In genomic region chr11:32109911-32110310, GRCm38 (mm10) we compare ENCODE assay signal across 21 mouse cellular contexts.
DNase-seq lines count a peak whose midpoint lies in the region; ATAC-seq and TF ChIP-seq lines count a peak whose summit lies in the region.
"Had no signal": no experiment of that assay in that cellular context is flagged by ENCODE, and none has a peak within 500 bp of the region (broad histone marks: within the 10 kb centered on the region; RNA-seq: fewer than 3 reads in every experiment).

No protein-coding gene starts in this region.

- TF ChIP-seq CTCF in E14TG2a.4 (conservative IDR thresholded peaks at IDR 0.05; ENCODE audit: low read length): peak; percentile 48
- peak; percentile 24; the same call in 1 of the 2 replicates for TF ChIP-seq CTCF in brain, embryonic 14.5 days (IDR thresholded peaks at IDR 0.05; ENCODE audit: borderline replicate concordance, extremely low read depth, insufficient read depth, insufficient read length)

- no peak for TF ChIP-seq POLR2A in brain, embryonic 14.5 days (IDR thresholded peaks at IDR 0.05; ENCODE audit: borderline replicate concordance, extremely low read depth, insufficient read depth, insufficient read length, poor library complexity, severe bottlenecking)

- H3K9ac ChIP-seq in midbrain, embryonic 11.5 days (ENCODE audit: low read length): no peak overlapping the region
- no peak overlapping the region for H3K9ac ChIP-seq in midbrain, embryonic 16.5 days (ENCODE audit: low read depth, low read length)
- H3K9ac ChIP-seq: embryonic facial prominence, embryonic 12.5 days; forebrain, embryonic 12.5 days; heart, embryonic 15.5 days; liver, embryonic 12.5 days; lung, embryonic 14.5 days; neural tube, embryonic 15.5 days had no signal

- 91% methylated on average over 3 of the region's 3 CpGs for WGBS in midbrain, embryonic 11.5 days
- 93% methylated on average over 3 of the region's 3 CpGs for WGBS in midbrain, embryonic 16.5 days

- no peaks in the 10 kb centered on the region; the same call in 1 of the 2 replicates for H3K9me3 ChIP-seq in midbrain, embryonic 11.5 days (ENCODE audit: control insufficient read depth, low read length)
- no peaks in the 10 kb centered on the region for H3K9me3 ChIP-seq in midbrain, embryonic 16.5 days (replicated peaks; ENCODE audit: control insufficient read depth, low read length, poor library complexity, severe bottlenecking)
- peaks cover 11% of the 10 kb centered on the region for H3K9me3 ChIP-seq in E14TG2a.4 (ENCODE audit: low read length)
- H3K9me3 ChIP-seq: G1E; heart, embryonic 15.5 days; liver, embryonic 12.5 days; neural tube, embryonic 15.5 days had no signal

- H3K36me3 ChIP-seq in midbrain, embryonic 11.5 days (ENCODE audit: control insufficient read depth, insufficient read depth, low read length): no peaks in the 10 kb centered on the region
- no peaks in the 10 kb centered on the region for H3K36me3 ChIP-seq in midbrain, embryonic 16.5 days (ENCODE audit: control insufficient read depth, insufficient read depth, low read length)
- H3K36me3 ChIP-seq in E14TG2a.4 (ENCODE audit: insufficient read depth, low read length): no peaks in the 10 kb centered on the region
- H3K36me3 ChIP-seq: embryonic facial prominence, embryonic 12.5 days; forebrain, embryonic 12.5 days; G1E; heart, embryonic 15.5 days; liver, embryonic 12.5 days; neural tube, embryonic 15.5 days had no signal

- H3K4me1 ChIP-seq in midbrain, embryonic 11.5 days (ENCODE audit: control insufficient read depth, insufficient read depth, low read length): peaks cover 34% of the 10 kb centered on the region
- H3K4me1 ChIP-seq in midbrain, embryonic 16.5 days (ENCODE audit: control insufficient read depth, insufficient read depth, low read length): peaks cover 41% of the 10 kb centered on the region
- peaks cover 27% of the 10 kb centered on the region for H3K4me1 ChIP-seq in E14TG2a.4 (replicated peaks; ENCODE audit: low read depth, low read length)
- H3K4me1 ChIP-seq: heart, embryonic 15.5 days; liver, embryonic 12.5 days had no signal

- ATAC-seq in midbrain, embryonic 11.5 days (ENCODE audit: low FRiP score): no peak
- ATAC-seq in midbrain, embryonic 16.5 days: no peak
- ATAC-seq in megakaryocyte, adult 5-6 weeks (ENCODE audit: poor library complexity, severe bottlenecking): no peak
- ATAC-seq: hindbrain, embryonic 16.5 days; intestine, postnatal 0 days; liver, embryonic 12.5 days had no signal

- H3K27me3 ChIP-seq in midbrain, embryonic 11.5 days (ENCODE audit: control insufficient read depth, insufficient read depth, low read length): no peaks in the 10 kb centered on the region
- H3K27me3 ChIP-seq in midbrain, embryonic 16.5 days (ENCODE audit: control insufficient read depth, insufficient read depth, low read depth, low read length): no peaks in the 10 kb centered on the region
- peaks cover 8% of the 10 kb centered on the region; the same call in 1 of the 2 replicates for H3K27me3 ChIP-seq in E14TG2a.4 (ENCODE audit: insufficient read depth, low read length)
- H3K27me3 ChIP-seq: embryonic facial prominence, embryonic 12.5 days; heart, embryonic 15.5 days; liver, embryonic 12.5 days; neural tube, embryonic 15.5 days had no signal

- peak; percentile 28 for DNase-seq in heart, adult 11 months
- DNase-seq in heart, postnatal 10 days: no peak
- DNase-seq in midbrain, embryonic 11.5 days (ENCODE audit: low spot score, missing footprints): peak; percentile 81
- DNase-seq in brain, embryonic 14.5 days (ENCODE audit: low read depth): no peak
- no peak for DNase-seq in layer of hippocampus, adult 18-20 months (ENCODE audit: low spot score in 2 of 2)
- DNase-seq: adrenal gland, postnatal 10 days; cerebellum, adult 2 months; cerebellum, postnatal 25 days; layer of hippocampus, postnatal 36 days; lung, embryonic 14.5 days had no signal

- intact Hi-C loops in heart, postnatal 10 days (cut with DNase I): no loop called here

- no peak overlapping the region for H3K4me2 ChIP-seq in midbrain, embryonic 11.5 days
- no peak overlapping the region for H3K4me2 ChIP-seq in midbrain, embryonic 16.5 days (ENCODE audit: low read length)
- H3K4me2 ChIP-seq: embryonic facial prominence, embryonic 12.5 days; forebrain, embryonic 12.5 days; heart, embryonic 15.5 days; liver, embryonic 12.5 days; lung, embryonic 14.5 days; neural tube, embryonic 15.5 days had no signal

- H3K27ac ChIP-seq in midbrain, embryonic 11.5 days (ENCODE audit: low read depth, low read length): no peak overlapping the region
- H3K27ac ChIP-seq in midbrain, embryonic 16.5 days (ENCODE audit: low read length): no peak overlapping the region
- H3K27ac ChIP-seq: embryonic facial prominence, embryonic 12.5 days; forebrain, embryonic 12.5 days; heart, embryonic 15.5 days; liver, embryonic 12.5 days; neural tube, embryonic 15.5 days had no signal

- H3K4me3 ChIP-seq in midbrain, embryonic 11.5 days (ENCODE audit: low read depth, low read length): no peak overlapping the region
- H3K4me3 ChIP-seq in midbrain, embryonic 16.5 days (ENCODE audit: low read depth, low read length): no peak overlapping the region
- H3K4me3 ChIP-seq in E14TG2a.4 (replicated peaks; ENCODE audit: low read length): no peak overlapping the region
- H3K4me3 ChIP-seq: embryonic facial prominence, embryonic 12.5 days; forebrain, embryonic 12.5 days; heart, embryonic 15.5 days; liver, embryonic 12.5 days; neural tube, embryonic 15.5 days had no signal

Comparison
In these comparisons a context has a peak if more than half of its experiments do, and no peak if none do; other contexts are left out.
1. DNase-seq: peak in heart, adult 11 months (single experiment) and midbrain, embryonic 11.5 days (single experiment); none in heart, postnatal 10 days (0 of 2), brain, embryonic 14.5 days (single experiment) and layer of hippocampus, adult 18-20 months (0 of 2).